Mouse (Mus musculus): ENCODE data around the gene Tmc3.

DNA sequence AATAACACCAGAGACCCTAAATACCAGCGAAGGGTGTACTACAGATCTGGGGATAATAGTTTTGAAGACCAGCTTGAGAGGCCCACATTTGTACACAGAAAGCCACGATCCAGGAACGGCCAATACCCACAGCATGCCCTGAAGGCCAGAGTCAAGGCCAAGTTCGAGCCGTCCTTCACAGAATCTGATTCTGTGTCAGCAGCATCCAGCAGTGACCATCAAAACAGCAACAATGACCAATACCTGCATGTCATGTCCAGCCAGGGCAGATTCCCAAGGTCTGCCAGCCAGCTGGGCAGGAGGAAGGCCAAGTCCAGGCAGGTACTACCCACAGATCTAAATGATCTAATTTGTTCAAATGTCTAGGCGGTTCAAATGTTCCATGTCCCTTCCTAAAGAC lies 37.9 kb downstream of the Tmc3 start:
- TF ChIP-seq POLR2A (IDR thresholded peaks at IDR 0.05; ENCODE audit: low read depth, low read length) (no peak), CTCF (IDR thresholded peaks at IDR 0.05; ENCODE audit: extremely low read depth, insufficient read depth, insufficient read length, insufficient replicate concordance) (no peak)
